Mouse (Mus musculus) megakaryocyte-erythroid progenitor cell, adult 5-6 weeks (primary cell): ENCODE data around the gene Atg9b. TPM values are rescaled to one million over a fixed set of nuclear protein-coding genes. Genes with fewer than 3 reads are reported as not detected.
A peak's percentile ranks its signal among the peaks of the same experiment; 100 is the strongest.

ENCODE experiments used
- ATAC-seq: replicated peaks from 2 replicates; pipeline ENCODE4 v1.8.0; 2016; ENCODE audit warnings: mild to moderate bottlenecking, inconsistent platforms; ENCODE audit not compliant: severe bottlenecking, poor library complexity, low FRiP score, low TSS enrichment
- total RNA-seq, 2 experiments: library from RNA; stranded (forward) in 1 of 2; stranded (reverse) in 1 of 2; fragments of 200-1000, 215-1000 nt in 1 of 2; fragments of >200 nt in 1 of 2; fragmentation: Nextera tagmentation in 1 of 2; gene quantifications; 2 replicates each; pipeline ENCODE4 v1.2.3; 2014 to 2017

Gene Atg9b
- total RNA-seq, 2 experiments from 2014 or later = 5.2 to 7.3 TPM

DNA sequence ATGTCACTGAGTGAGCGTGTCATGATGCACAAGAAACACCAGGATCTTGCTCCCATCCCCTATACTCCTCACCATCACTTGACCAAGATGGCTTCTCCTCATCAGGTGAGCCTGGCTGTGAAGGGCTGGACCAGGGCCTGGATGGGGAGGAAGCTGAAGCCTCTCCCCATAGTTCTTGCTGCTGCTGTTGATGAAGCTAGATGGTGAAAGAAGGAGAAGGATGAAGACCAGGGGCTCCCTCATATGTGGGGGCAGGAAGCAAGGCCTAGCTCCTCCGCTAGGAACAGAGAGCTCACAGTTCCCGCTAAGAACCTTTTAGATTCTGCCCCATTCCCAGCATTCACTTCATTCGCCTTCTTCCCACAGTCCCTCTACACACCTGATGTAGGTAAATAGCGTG is 6.6 kb downstream of the Atg9b start:
- no peak for ATAC-seq

DNA sequence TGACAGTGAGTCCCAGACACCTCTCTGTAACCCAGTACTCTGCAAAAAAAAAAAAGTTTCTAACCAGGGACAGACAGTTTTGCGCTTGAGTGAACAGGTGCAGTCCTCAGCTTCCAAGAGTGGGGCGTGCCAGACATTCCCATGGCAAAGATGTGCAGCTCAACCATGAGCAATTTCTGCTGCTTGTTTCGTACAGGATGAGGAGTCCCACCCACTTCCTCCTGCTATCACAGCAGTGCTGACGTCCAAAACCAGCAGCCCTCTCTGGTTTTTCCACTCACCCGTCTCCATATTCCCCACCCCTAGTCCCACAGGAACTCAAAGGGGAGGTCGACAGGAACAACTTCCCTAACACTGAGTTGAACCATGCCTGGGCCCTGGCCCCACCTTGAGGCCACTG is 7.5 kb downstream of the Atg9b start:
- ATAC-seq = no peak

DNA sequence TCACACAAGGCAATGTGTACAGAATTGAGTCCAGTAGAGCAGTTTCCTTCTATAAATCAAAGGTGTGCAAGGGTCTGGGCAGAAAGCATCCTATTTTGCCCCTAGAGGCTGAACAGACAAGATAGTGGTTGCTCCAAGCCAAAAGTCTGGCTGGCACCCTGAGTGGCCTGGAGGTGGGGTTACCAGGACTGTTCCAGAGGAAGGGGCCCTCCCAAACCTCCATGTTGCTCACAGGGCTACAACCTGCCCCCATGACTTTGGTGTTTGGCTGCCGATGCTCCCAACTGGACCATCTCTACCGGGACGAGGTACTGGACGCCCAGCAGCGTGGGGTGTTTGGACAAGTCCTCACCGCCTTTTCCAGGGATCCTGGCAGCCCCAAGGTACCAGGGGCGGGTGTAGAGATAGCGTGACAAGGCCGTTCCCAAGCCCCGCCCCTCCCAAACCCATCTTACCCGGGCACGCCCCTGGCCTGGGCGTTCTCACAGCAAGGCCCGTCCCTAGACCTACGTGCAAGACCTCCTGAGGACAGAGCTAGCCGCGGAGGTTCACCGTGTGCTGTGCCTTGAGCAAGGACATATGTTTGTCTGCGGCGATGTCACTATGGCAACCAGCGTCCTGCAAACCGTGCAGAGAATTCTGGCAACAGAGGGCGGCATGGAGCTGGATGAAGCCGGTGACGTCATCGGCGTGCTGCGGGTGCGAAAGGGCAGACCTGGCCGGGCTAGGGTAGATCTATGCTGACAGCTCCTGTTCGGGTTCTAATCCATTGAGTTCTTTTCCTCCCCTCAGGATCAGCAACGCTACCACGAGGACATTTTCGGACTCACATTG is 8.7 kb downstream of the Atg9b start:
- peak; percentile 80 for ATAC-seq

DNA sequence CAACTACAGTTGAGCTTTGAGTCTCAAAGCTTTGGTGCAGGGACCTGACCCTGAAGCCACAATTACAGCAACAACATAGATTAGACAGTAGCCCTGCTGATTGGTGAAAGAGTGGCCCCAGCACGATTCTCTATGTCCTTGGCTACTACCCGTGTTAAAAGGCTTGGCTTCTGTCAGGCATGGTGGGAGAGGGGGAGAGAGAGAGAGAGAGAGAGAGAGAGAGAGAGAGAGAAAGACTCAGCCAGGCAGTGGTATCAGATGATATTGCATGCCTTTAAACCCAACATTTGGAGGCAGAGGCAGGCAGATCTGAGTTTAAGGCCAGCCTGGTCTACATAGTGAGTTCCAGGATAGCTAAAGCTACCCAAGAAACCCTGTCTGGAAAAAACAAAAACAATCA is 10.0 kb downstream of the Atg9b start:
- ATAC-seq = no peak

DNA sequence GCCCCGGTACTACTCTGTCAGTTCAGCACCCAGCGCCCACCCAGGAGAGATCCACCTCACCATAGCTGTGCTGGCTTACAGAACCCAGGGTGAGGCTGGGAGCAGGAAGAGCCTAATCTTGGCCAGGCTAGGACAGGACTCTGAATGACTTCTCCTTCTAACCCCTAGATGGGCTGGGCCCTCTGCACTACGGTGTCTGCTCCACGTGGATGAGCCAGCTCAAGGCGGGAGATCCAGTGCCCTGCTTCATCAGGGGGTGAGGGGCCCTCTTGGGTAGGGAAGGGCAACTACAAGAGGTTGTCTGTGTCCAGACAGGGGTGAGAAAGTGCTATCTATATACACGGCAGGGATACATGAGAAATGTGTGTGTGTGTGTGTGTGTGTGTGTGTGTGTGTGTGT is 10.5 kb downstream of the Atg9b start:
- no peak for ATAC-seq

DNA sequence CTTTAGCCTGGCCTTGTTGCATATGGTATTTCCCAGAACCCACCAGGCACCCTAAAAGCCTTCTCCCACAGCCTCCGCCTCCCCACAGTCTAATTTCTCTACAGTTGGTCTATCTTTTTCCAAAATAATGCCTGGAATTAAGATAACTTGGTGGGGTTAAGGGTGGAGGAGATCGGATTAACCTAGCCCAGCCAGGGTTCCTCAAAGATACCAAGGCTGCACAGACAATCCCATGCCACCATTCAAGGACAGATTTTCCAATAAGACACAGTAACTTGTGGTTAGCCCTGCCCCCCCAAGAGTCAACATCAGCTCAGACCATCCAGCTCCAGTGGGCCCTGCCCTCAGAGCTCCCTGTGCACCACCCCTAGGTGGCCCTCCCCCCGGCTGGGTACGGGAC is 11.4 kb downstream of the Atg9b start:
- ATAC-seq = no peak

DNA sequence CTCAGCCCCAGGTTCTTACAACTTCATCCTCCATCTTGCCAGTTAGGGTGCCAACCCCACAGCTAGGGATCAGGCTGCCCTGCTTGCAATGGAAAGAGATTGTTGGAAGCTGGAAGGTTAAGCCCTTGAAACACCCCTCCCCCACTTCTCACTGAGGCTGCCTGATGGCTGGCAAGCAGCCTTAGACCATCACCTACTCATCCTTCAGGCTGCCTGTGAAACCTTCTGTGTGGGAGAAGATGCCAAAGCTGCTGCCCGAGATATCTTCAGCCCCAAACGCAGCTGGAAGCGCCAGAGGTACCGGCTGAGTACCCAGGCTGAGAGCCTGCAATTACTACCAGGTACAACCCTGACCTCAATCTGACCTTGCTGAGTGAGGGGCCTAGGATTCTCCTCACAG is 12.4 kb downstream of the Atg9b start:
- no peak for ATAC-seq

DNA sequence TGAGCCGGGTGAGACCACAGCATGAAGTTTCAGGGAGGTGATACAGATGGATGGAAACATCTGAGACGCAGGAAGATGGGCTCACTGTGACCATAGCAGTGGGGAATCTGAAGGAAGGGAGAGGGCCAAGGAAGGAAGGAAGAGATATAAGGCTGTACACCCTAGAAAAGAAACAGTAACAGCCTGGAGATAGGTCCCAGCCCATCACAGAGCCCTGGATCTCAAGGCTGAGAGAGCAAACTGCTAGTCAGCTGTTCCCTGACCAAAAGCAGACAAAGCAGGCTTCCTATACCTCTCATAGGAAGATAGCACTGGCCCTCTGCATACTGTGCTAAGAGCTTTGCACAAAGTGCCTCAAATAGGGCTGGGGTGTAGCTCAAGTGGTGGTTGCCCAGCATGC is 13.2 kb downstream of the Atg9b start:
- ATAC-seq = no peak

DNA sequence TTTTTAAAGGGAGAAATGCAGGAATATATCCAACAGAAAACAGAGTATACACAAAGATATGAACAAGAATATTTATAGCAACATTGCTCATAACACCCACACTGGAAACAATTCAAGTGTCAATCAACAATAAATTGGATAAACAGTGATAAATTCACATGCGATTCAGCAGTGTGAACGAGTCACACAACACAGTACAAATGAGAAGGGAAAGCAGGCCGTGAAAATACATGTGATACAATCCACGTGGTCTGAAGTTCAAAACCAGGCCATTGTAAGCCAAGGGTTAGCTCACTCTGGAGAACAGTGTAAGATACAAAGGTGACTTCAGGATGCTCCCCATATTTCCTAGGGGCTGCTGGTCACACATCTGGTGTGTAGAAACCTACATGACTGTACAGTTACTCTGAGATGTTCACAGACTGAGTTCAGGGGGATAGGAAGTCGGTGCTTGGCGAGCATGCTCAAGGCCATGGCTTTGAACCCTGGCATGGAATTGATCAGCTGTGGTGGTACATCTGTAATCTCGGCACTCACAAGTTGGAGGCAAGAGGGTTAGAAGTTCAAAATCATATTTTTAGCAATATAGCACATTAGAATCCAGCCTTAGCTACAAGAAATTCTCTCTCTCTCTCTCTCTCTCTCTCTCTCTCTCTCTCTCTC is 17.1 kb downstream of the Atg9b start:
- ATAC-seq = no peak

DNA sequence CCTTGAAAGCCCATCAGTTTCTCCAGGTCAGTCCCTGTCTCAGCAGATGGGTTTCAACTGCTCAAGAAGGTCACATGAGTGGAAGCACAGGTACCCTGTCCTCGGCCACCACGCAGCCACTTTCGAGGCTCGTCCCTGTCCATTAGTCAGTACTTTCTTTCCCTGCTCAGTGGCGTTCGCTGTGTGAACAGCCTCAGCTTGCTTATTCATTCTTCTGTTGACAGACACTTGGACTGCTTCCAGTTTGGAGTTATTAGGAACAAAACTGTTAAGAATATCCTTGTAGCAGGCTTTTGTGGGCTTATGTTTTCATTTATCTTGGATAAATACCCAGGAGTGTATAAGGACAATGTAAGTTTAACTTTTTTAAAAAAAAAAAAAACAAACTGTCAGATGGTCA is 17.7 kb downstream of the Atg9b start:
- ATAC-seq = no peak

DNA sequence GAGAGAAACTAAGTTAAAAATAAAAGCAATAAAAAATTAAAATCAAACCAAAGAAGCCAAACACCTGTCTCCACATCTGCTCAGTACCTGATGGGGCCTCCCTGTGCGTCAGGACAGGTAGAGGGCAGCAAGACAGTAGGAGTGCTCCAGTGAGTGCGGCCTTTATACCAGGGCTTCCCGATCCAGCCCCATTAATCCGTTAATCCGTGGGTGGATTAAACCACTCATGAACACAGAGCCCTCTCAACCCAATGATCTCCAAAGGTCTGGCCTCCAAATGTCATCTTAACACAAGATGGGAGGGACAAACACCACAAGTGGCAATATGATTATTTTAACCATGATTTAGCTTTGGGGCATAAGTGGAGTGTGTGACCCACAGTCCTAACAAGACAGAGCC is 18.1 kb downstream of the Atg9b start:
- no peak for ATAC-seq

DNA sequence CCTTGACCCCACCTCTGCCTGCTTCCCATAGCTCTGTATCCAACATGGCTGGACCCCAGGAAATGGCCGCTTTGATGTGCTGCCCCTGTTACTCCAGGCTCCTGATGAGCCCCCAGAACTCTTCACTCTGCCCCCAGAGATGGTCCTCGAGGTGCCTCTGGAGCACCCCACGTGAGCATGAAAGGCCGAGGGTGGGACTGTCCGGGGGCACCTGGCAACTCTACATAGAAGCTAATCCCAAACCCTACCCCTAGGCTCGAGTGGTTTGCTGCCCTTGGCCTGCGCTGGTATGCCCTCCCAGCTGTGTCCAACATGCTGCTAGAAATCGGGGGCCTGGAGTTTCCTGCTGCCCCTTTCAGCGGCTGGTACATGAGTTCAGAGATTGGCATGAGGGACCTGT is 22.2 kb downstream of the Atg9b start:
- ATAC-seq = no peak

DNA sequence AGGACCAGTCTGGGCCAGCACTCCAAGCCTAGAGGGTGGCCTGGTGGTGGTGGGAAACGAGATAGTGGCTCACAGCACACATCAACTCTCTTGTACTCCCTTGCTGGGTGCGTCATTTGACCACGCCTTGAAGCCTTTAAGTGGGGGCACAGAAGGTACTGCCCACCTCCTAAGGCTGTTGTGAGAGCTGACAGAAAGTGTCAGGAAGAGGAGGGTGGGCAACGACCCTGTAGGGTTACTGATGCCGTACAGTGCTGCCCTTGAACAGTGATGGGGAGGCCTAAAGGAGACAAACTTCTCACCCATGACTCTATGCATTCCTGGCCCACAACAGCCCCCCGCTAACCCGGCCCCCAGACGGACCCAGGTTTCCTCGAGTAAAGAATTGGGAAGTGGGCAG is 25.5 kb downstream of the Atg9b start:
- ATAC-seq = no peak

DNA sequence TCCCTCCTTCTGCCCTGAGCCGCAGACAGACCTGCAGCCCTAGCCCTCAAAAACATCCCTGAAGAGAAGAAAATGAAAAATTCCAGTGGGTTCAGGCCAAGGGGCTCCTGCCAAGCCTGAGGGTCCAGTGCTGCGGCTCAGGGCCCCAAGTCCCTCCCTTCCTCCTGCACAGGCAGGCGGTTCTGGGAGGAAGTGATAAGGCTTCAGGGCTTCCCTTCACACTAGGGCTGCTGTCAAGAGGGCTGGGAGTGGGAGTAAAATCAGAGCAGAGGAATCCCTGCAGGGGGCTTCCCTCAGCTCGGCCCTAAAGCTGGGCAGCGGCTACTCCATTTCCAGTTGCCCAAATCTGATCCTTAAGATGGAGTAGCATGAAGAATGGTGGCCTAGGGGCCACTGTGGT is 26.4 kb downstream of the Atg9b start:
- no peak for ATAC-seq

DNA sequence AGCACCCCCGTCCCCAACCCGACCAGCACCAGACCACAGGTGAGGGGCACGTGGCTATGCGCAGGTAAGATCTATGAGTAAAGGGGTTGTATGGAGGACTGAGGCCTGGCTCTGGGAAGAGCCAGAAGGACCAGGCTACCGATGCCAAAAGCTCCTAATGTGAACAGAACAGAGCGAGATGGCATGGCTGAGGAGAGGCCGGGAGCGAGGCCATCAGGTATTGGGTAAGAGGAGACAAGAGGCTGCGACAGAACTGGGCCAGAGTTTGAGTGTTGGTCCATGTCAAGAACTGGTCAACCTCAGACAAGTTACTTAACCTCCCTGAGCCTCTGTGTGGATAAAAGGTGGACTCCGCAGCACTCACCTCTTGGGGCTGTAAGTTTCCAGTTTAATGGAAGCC is 27.0 kb downstream of the Atg9b start:
- no peak for ATAC-seq

DNA sequence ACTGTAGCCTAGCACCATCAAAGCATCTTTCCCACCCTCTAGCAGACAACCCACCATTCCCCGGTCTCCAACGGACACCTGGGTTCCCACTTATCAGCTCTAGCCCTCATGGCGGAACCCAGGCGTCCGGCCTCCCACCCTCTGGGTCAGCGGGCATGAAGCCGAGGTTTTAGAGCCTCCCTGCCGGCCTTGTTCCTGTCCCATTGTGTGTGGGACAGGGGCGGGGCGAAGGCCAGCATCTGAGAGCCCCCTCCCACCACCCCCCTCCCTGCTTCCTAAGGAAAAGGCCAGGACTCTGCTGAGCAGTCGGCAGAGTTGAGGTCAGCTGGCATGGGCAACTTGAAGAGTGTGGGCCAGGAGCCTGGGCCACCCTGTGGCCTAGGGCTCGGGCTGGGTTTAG is 27.4 kb downstream of the Atg9b start, which contains the start of gene Nos3:
Nos3 (plus strand) TSS at position 303 of the 400 bp plus-strand sequence.
- no peak for ATAC-seq

DNA sequence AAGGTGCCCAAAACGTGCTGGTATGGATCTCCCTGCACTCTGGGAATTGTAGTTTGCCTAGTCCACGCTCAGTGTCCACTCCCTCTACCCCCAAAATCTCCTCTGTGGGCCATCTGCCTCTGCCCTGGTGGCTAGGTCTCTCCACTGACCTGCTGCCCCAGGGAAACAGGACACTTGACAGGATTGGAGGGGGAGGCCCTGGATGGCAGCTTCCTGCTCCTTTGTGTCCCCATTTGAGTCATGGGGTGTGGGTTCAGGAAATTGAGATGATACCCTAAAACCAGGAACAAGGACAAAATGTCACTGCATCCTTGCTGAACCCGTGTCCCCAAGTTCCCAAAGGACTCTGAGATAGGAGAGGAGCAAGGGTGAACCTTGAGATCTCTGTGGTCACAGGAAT is 27.9 kb downstream of the Atg9b start:
- ATAC-seq = no peak

DNA sequence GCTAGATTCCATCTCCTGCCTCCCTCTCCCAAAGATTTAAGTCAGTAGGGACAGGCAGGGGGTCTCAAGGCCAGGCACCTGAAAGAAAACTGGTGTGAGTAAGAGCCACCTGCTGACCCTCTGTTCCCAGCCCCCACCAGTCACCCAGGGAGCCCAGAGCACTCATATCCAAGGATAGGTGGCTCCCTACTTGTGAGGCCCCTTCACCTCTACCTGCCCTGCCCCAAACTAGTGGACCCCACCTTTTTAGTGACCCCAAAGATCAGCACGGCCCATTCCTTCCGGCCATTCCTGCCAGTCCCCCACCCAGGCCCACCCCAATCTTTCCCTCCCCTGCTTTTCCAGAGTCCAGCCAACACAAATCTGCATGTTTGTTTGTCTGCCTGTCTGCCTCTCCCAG is 28.5 kb downstream of the Atg9b start:
- no peak for ATAC-seq

DNA sequence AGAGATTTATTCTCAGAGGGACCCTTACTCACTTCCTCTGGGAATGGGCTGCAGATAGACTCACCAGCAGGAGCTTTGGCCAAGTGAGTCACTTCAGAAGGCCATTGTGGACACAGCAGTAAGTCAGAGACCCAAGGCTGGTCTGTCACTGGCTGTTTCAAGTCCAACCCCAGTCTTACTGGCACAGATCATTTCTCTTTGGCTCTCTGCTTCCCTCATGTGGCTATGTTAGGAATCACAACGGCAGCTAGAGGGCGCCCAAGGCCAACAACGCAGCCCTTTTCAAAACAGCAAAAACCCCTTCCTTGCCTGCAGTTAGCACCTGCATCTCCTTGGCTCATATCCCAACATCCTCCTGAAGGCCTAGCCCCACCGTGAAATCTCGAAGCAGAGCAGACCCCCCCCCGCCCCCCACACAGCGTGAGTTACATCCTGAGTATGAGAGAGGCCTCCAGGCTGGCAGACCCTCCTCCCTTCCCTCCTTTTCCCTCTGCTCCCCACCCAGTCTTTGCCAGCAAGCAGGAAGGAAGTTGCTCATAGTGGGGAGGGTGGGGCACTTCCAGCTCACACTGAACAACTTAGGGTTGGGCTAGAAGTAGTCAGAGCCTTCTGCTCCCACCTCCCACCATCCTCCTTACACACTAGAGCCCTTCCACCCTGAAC is 31.0 kb downstream of the Atg9b start:
- peak; percentile 76 for ATAC-seq

DNA sequence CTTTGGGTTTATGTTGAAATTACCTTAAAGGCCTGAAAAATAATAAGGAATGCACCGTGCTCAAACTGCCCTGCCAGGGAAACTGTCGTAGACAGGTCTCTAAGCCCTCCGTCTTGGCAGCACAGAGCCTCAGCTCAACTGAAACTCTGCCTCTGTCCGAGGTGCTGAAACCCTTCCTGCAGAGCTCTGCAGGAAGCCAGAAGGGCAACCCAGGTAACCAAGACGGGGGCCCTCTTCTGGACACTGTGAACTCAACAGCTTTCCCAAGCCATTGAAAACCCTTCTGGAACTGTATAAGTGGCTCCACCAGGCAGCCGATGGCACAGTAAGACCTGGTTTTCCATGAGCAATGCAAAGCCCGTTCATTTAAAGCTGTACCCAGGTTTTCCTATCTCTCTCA is 34.5 kb downstream of the Atg9b start:
- peak; percentile 89 for ATAC-seq

DNA sequence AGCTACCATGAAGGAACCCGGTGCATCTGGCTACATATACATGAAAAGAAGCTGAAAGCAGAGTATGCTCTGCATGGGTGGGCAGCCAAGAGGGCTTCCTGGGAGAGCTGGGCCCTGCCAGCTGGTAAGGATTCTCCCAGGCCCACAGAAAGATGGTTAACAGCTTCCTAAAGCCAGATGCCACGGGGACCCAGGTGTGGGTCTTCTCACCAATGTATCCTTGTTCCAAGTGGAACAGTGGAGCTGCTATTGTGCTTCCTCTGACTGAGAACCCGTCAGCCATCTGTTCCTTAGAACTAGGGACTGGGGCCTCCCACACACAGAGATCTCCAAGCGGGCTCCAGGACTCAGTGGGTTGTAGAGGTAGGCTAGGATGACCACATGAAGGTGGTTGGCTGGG is 35.2 kb downstream of the Atg9b start:
- ATAC-seq = no peak
